Mouse (Mus musculus): ENCODE data around the gene Atg9a. TPM values are rescaled to one million over a fixed set of nuclear protein-coding genes. Genes with fewer than 3 reads are reported as not detected.

Atg9a gene
- polyA plus RNA-seq, 1 experiment: 81.6 TPM

DNA sequence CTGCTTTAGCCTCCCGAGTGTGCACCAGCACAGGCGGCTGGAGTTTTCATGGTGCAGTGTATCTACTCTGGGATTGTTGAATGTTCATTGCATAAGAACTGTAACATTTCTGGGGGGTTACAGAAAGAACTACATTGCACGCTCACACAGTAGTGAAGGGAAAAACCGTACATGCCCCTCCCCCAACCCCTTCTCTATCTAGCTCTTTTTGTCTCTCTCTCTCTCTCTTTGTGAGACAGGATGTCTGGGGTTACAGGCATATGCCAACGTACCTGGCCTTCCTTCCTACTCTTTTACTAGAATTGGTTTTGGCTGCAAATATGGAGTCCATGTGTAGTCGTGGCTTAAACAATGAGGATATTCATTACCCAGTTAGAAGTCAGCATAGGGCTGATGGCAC lies 30.9 kb upstream of the Atg9a start:
- no peak for TF ChIP-seq CTCF (IDR thresholded peaks at IDR 0.05; ENCODE audit: borderline replicate concordance, control insufficient read depth, extremely low read depth, insufficient read depth, low read length, poor library complexity)
- peak; percentile 65 for DNase-seq
- Histone ChIP-seq H3K27ac (ENCODE audit: control insufficient read depth, insufficient read depth, low read length) (peak overlapping the region; percentile 78), H3K4me1 (replicated peaks; ENCODE audit: control insufficient read depth, insufficient read depth, low read length) (peaks cover 38% of the 10 kb centered on the region), H3K27me3 (ENCODE audit: control insufficient read depth, insufficient read depth, low read length) (no peaks in the 10 kb centered on the region), H3K36me3 (ENCODE audit: control insufficient read depth, insufficient read depth, low read length) (no peaks in the 10 kb centered on the region), H3K4me3 (ENCODE audit: control insufficient read depth, insufficient read depth, low read length) (no peak overlapping the region)
- 33% methylated on average over 6 of the region's 6 CpGs for WGBS

DNA sequence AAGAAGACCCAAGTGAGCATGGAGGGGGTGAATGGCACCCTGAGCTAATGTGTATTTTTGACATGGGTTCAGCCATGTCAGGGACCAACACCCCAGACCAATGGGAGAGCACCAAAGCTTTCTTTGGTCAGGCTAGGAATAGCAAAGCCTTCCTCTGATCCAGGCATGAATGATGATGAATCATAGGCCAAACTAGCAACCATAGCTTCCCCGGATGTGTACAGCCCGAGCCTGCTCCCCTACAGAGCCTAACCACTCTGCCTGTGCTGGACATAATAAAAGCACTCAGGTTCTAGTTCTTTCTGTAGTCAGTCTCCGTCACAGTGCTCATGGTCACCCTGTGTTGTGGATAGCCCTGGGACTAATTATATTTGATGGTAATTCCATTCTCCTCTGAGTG lies 29.5 kb upstream of the Atg9a start:
- TF ChIP-seq POLR2A (IDR thresholded peaks at IDR 0.05; ENCODE audit: control insufficient read depth, extremely low read depth, insufficient read depth, low read length, poor library complexity) (no peak), CTCF (IDR thresholded peaks at IDR 0.05; ENCODE audit: borderline replicate concordance, control insufficient read depth, extremely low read depth, insufficient read depth, low read length, poor library complexity) (no peak)
- 91% methylated on average over 3 of the region's 3 CpGs for WGBS
- Histone ChIP-seq H3K36me3 (ENCODE audit: control insufficient read depth, insufficient read depth, low read length) (no peaks in the 10 kb centered on the region), H3K4me1 (replicated peaks; ENCODE audit: control insufficient read depth, insufficient read depth, low read length) (peaks cover 51% of the 10 kb centered on the region), H3K4me3 (ENCODE audit: control insufficient read depth, insufficient read depth, low read length) (no peak overlapping the region), H3K27ac (ENCODE audit: control insufficient read depth, insufficient read depth, low read length) (no peak overlapping the region), H3K27me3 (ENCODE audit: control insufficient read depth, insufficient read depth, low read length) (no peaks in the 10 kb centered on the region)
- no peak for DNase-seq

DNA sequence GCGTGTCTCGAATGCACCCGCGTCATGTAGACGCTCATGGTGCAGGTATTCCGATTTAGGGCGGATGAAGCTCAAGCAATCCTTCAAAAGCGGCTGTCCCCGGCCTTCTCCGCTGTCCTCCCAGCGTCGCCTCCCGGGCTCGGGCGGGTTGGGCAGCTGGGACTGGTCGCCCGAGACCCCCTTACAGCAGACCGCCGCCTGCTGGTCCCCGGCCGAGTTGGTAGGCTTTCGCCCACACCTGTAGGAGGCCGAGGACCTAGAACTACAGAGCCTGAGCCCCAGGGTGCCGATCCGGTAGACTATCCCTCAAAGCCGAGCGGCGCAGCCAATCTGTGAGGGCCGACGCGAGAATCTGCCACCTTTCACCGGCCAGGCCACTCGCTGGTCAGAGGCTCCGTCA lies 27.5 kb upstream of the Atg9a start, which contains the start of gene Tuba4a:
Tuba4a (minus strand) TSS at position 335 of the 400 bp plus-strand sequence.
- H3K27ac ChIP-seq (ENCODE audit: control insufficient read depth, insufficient read depth, low read length): peak within 1 kb of the TSS; percentile 47
- WGBS: 14% methylated on average over 34 of the region's 34 CpGs
- no peak for DNase-seq

DNA sequence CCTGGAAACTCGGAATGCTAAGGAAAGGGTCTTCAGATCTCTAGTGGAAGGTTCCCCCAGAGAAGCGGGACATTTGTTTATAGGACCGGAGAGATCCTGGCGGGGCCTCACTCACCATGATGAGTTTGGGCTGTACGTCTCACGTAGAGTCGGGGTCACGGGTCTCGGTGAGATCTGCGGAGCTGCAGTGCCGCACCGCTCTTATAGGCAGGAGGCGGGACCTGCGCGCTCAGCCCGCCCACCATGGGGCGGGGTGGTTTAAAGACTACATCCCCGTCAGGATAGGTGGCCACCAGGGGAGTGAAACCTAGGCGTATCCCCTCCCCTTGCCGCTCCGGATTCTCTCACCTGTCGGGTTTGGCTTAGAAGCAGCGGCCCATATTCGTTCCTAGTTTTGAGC lies 27.1 kb upstream of the Atg9a start:
- peak; percentile 97 for DNase-seq
- H3K4me3 ChIP-seq (ENCODE audit: control insufficient read depth, insufficient read depth, low read length): peak overlapping the region; percentile 71
- peaks cover 58% of the 10 kb centered on the region for H3K4me1 ChIP-seq (replicated peaks; ENCODE audit: control insufficient read depth, insufficient read depth, low read length)
- under 1% methylated on average over 24 of the region's 24 CpGs for WGBS
- peaks cover 15% of the 10 kb centered on the region for H3K36me3 ChIP-seq (ENCODE audit: control insufficient read depth, insufficient read depth, low read length)
- H3K27me3 ChIP-seq (ENCODE audit: control insufficient read depth, insufficient read depth, low read length): no peaks in the 10 kb centered on the region
- peak; percentile 98 for TF ChIP-seq POLR2A (IDR thresholded peaks at IDR 0.05; ENCODE audit: control insufficient read depth, extremely low read depth, insufficient read depth, low read length, poor library complexity)
- TF ChIP-seq CTCF (IDR thresholded peaks at IDR 0.05; ENCODE audit: borderline replicate concordance, control insufficient read depth, extremely low read depth, insufficient read depth, low read length, poor library complexity): no peak
- peak overlapping the region; percentile 47 for H3K27ac ChIP-seq (ENCODE audit: control insufficient read depth, insufficient read depth, low read length)

More for the DNA sequence above, 27.5 kb upstream of the Atg9a start, which contains the start of gene Tuba4a:
- Histone ChIP-seq H3K27me3 (ENCODE audit: control insufficient read depth, insufficient read depth, low read length) (no peaks in the 10 kb centered on the region), H3K4me3 (ENCODE audit: control insufficient read depth, insufficient read depth, low read length) (peak within 1 kb of the TSS; percentile 71), H3K36me3 (ENCODE audit: control insufficient read depth, insufficient read depth, low read length) (peaks cover 11% of the 10 kb centered on the region), H3K4me1 (replicated peaks; ENCODE audit: control insufficient read depth, insufficient read depth, low read length) (peaks cover 57% of the 10 kb centered on the region)
- TF ChIP-seq CTCF (IDR thresholded peaks at IDR 0.05; ENCODE audit: borderline replicate concordance, control insufficient read depth, extremely low read depth, insufficient read depth, low read length, poor library complexity) (no peak), POLR2A (IDR thresholded peaks at IDR 0.05; ENCODE audit: control insufficient read depth, extremely low read depth, insufficient read depth, low read length, poor library complexity) (no peak)

DNA sequence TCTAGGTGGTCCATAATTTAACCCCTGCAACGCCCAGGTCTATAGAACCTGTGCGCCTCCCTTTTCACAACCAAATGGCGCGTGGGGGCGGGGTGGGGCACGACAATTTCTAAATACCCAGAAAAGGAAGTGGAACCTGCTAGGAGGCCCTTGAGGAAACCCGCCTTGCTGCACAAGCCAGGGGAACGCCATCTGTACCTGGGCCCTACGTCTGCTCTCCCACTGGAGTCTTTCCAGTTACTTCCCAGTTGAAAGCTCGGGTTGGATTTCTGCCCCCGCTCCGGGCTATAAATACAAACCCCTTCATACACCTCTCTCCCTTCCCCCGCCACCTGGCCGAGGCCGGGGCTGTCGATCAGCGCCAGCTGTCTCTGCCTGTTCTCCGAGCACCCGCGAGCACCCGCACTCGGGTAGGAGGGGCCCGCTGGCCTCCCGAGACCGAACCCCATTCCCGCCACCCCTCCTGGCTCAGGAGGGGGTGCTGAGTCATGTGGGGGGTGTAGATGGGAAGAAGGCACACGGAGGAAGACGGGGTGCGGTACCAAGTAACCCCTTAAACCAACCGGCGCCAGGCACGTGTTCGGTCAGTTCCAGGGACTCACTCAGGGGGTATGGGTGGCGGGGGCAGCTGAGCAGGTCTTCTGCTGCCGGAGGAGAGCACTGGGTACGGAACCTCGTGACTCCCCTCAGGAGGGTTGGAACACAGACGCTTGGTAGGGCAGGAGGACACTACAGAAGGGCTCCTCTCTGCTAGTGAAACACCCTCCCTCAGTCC lies 26.4 kb upstream of the Atg9a start:
- peak; percentile 66 for DNase-seq
- H3K36me3 ChIP-seq (ENCODE audit: control insufficient read depth, insufficient read depth, low read length): peaks cover 15% of the 10 kb centered on the region
- peak; percentile 34; the same call in 1 of the 2 replicates for TF ChIP-seq POLR2A (IDR thresholded peaks at IDR 0.05; ENCODE audit: control insufficient read depth, extremely low read depth, insufficient read depth, low read length, poor library complexity)
- TF ChIP-seq CTCF (IDR thresholded peaks at IDR 0.05; ENCODE audit: borderline replicate concordance, control insufficient read depth, extremely low read depth, insufficient read depth, low read length, poor library complexity): no peak
- WGBS: under 1% methylated on average over 38 of the region's 38 CpGs
- H3K4me1 ChIP-seq (replicated peaks; ENCODE audit: control insufficient read depth, insufficient read depth, low read length): peaks cover 58% of the 10 kb centered on the region
- H3K4me3 ChIP-seq (ENCODE audit: control insufficient read depth, insufficient read depth, low read length): peak overlapping the region; percentile 71
- peak overlapping the region; percentile 47 for H3K27ac ChIP-seq (ENCODE audit: control insufficient read depth, insufficient read depth, low read length)
- H3K27me3 ChIP-seq (ENCODE audit: control insufficient read depth, insufficient read depth, low read length): no peaks in the 10 kb centered on the region

DNA sequence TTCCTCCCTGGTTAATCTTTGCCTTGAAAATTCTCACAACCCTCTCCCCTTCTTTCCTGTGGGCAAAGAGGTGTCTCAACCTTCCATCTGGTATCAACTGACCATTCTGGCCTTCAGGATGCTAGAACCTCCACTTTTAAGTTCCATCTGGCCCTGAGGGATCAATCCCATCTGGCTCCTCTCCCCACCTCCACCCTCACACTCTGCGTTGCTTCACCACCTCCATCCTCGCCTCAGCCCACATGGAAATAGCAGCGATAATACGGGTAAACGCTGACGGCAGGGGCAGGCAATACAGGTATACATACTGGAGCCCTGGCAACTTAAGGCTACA lies 25.9 kb upstream of the Atg9a start:
- DNase-seq: no peak
- Histone ChIP-seq H3K27ac (ENCODE audit: control insufficient read depth, insufficient read depth, low read length) (peak overlapping the region; percentile 47; the same call in 1 of the 2 replicates), H3K4me1 (replicated peaks; ENCODE audit: control insufficient read depth, insufficient read depth, low read length) (peaks cover 60% of the 10 kb centered on the region), H3K4me3 (ENCODE audit: control insufficient read depth, insufficient read depth, low read length) (peak overlapping the region; percentile 71), H3K27me3 (ENCODE audit: control insufficient read depth, insufficient read depth, low read length) (no peaks in the 10 kb centered on the region), H3K36me3 (ENCODE audit: control insufficient read depth, insufficient read depth, low read length) (peaks cover 15% of the 10 kb centered on the region)
- TF ChIP-seq CTCF (IDR thresholded peaks at IDR 0.05; ENCODE audit: borderline replicate concordance, control insufficient read depth, extremely low read depth, insufficient read depth, low read length, poor library complexity): no peak
- TF ChIP-seq POLR2A (IDR thresholded peaks at IDR 0.05; ENCODE audit: control insufficient read depth, extremely low read depth, insufficient read depth, low read length, poor library complexity): no peak
- 1% methylated on average over 6 of the region's 6 CpGs for WGBS

Measured in thymus, adult 2 months (tissue).